Mouse (Mus musculus): ENCODE data around the gene Gm20897.
"Not testable (repeated sequence)": the region's sequence is repeated elsewhere in the genome, so short reads cannot be mapped to it uniquely, and the experiment has no call there.

Gene Gm20897

GRCm38 (mm10) chrY:38502138-38502537 is at the start of gene Gm20897:
Gm20897 (minus strand) TSS chrY:38502238.
- not testable (repeated sequence) for DNase-seq

Data from lung, postnatal 10 days (tissue).